Mouse (Mus musculus): ENCODE data around the gene Ovol1. TPM values are rescaled to one million over a fixed set of nuclear protein-coding genes. Genes with fewer than 3 reads are reported as not detected.

Gene Ovol1
- polyA plus RNA-seq, 1 experiment from 2014 or later: 0.35 TPM

- Histone ChIP-seq H3K9ac (ENCODE audit: low read length) (no peak within 1 kb of the TSS), H3K36me3 (ENCODE audit: control insufficient read depth, insufficient read depth, low read length) (no peaks in the 10 kb centered on the region), H3K9me3 (ENCODE audit: control insufficient read depth, low read length) (no peaks in the 10 kb centered on the region; the same call in 1 of the 2 replicates), H3K4me1 (replicated peaks; ENCODE audit: control insufficient read depth, insufficient read depth, low read length) (no peaks in the 10 kb centered on the region), H3K27me3 (ENCODE audit: control insufficient read depth, insufficient read depth, low read length) (no peaks in the 10 kb centered on the region), H3K27ac (ENCODE audit: low read depth, low read length) (no peak within 1 kb of the TSS), H3K4me2 (ENCODE audit: low read depth, low read length, severe bottlenecking) (no peak within 1 kb of the TSS), H3K4me3 (ENCODE audit: low read depth, low read length) (no peak within 1 kb of the TSS)
- 65% methylated on average over 17 of the region's 17 CpGs for WGBS
- ATAC-seq (replicated peaks; ENCODE audit: low FRiP score): no peak
- DNase-seq (ENCODE audit: low spot score): no peak
Observed at GRCm38 (mm10) chr19:5503687-5504086, 56.8 kb downstream of the Ovol1 start, which contains the start of gene 1700020D05Rik. Gene 1700020D05Rik, minus strand, starts transcription at chr19:5503787.

GRCm38 (mm10) chr19:5500330-5500875, 60.0 kb downstream of the Ovol1 start:
- Histone ChIP-seq H3K4me2 (ENCODE audit: low read depth, low read length, severe bottlenecking) (no peak overlapping the region), H3K4me3 (ENCODE audit: low read depth, low read length) (no peak overlapping the region), H3K27me3 (ENCODE audit: control insufficient read depth, insufficient read depth, low read length) (no peaks in the 10 kb centered on the region), H3K36me3 (ENCODE audit: control insufficient read depth, insufficient read depth, low read length) (peaks cover 3% of the 10 kb centered on the region; the same call in 1 of the 2 replicates), H3K4me1 (replicated peaks; ENCODE audit: control insufficient read depth, insufficient read depth, low read length) (no peaks in the 10 kb centered on the region), H3K27ac (ENCODE audit: low read depth, low read length) (no peak overlapping the region), H3K9me3 (ENCODE audit: control insufficient read depth, low read length) (no peaks in the 10 kb centered on the region), H3K9ac (ENCODE audit: low read length) (no peak overlapping the region)
- no peak for DNase-seq (ENCODE audit: low spot score)
- no peak for ATAC-seq (replicated peaks; ENCODE audit: low FRiP score)
- 87% methylated on average over 2 of the region's 2 CpGs for WGBS

Other genes with a start within 250 kb of the Ovol1 start
- not detected in 2 replicates for gene Catsper1, start 224.9 kb downstream of the Ovol1 start, polyA plus RNA-seq (2014; fragmentation: Nextera tagmentation; extraction: Ambion mirVana)
- gene Cst6, start 211.1 kb downstream of the Ovol1 start, polyA plus RNA-seq (2014; fragmentation: Nextera tagmentation; extraction: Ambion mirVana): 0.83 TPM in 1 of 2 replicates, not detected in the other
- 79.2 and 82.8 TPM in 2 replicates for gene Eif1ad, start 193.9 kb downstream of the Ovol1 start, polyA plus RNA-seq (2014; fragmentation: Nextera tagmentation; extraction: Ambion mirVana)
- 470 and 498 TPM in 2 replicates for gene Banf1, start 193.5 kb downstream of the Ovol1 start, polyA plus RNA-seq (2014; fragmentation: Nextera tagmentation; extraction: Ambion mirVana)
- 87.1 and 101 TPM in 2 replicates for gene Sart1, start 171.9 kb downstream of the Ovol1 start, polyA plus RNA-seq (2014; fragmentation: Nextera tagmentation; extraction: Ambion mirVana)
- gene Tsga10ip, start 158.1 kb downstream of the Ovol1 start, polyA plus RNA-seq (2014; fragmentation: Nextera tagmentation; extraction: Ambion mirVana): not detected in 2 replicates
- 193 and 202 TPM in 2 replicates for gene Drap1, start 135.7 kb downstream of the Ovol1 start, polyA plus RNA-seq (2014; fragmentation: Nextera tagmentation; extraction: Ambion mirVana)
- 34.6 and 42.0 TPM in 2 replicates for gene AI837181, start 135.5 kb downstream of the Ovol1 start, polyA plus RNA-seq (2014; fragmentation: Nextera tagmentation; extraction: Ambion mirVana)
- gene Fosl1, start 113.1 kb downstream of the Ovol1 start, polyA plus RNA-seq (2014; fragmentation: Nextera tagmentation; extraction: Ambion mirVana): not detected in 2 replicates
- 6.5 and 6.6 TPM in 2 replicates for gene Ccdc85b, start 102.8 kb downstream of the Ovol1 start, polyA plus RNA-seq (2014; fragmentation: Nextera tagmentation; extraction: Ambion mirVana)
- 105 TPM in 2 replicates for gene Fibp, start 100.0 kb downstream of the Ovol1 start, polyA plus RNA-seq (2014; fragmentation: Nextera tagmentation; extraction: Ambion mirVana)
- 3.4 and 4.0 TPM in 2 replicates for gene Ctsw, start 92.1 kb downstream of the Ovol1 start, polyA plus RNA-seq (2014; fragmentation: Nextera tagmentation; extraction: Ambion mirVana)
- gene Efemp2, start 86.7 kb downstream of the Ovol1 start, polyA plus RNA-seq (2014; fragmentation: Nextera tagmentation; extraction: Ambion mirVana): 49.1 and 50.4 TPM in 2 replicates
- 39.2 and 42.7 TPM in 2 replicates for gene Mus81, start 72.2 kb downstream of the Ovol1 start, polyA plus RNA-seq (2014; fragmentation: Nextera tagmentation; extraction: Ambion mirVana)
- gene Cfl1, start 70.2 kb downstream of the Ovol1 start, polyA plus RNA-seq (2014; fragmentation: Nextera tagmentation; extraction: Ambion mirVana): 3,238 and 3,452 TPM in 2 replicates
- gene 1700020D05Rik, start 56.9 kb downstream of the Ovol1 start, polyA plus RNA-seq (2014; fragmentation: Nextera tagmentation; extraction: Ambion mirVana): not detected in 2 replicates
- gene Snx32, start 50.1 kb downstream of the Ovol1 start, polyA plus RNA-seq (2014; fragmentation: Nextera tagmentation; extraction: Ambion mirVana): 15.9 and 19.5 TPM in 2 replicates
- 1.9 and 2.5 TPM in 2 replicates for gene Ap5b1, start 7.4 kb upstream of the Ovol1 start, polyA plus RNA-seq (2014; fragmentation: Nextera tagmentation; extraction: Ambion mirVana)
- 158 and 198 TPM in 2 replicates for gene Rnaseh2c, start 41.2 kb upstream of the Ovol1 start, polyA plus RNA-seq (2014; fragmentation: Nextera tagmentation; extraction: Ambion mirVana)
- 38.0 and 38.9 TPM in 2 replicates for gene Kat5, start 49.6 kb upstream of the Ovol1 start, polyA plus RNA-seq (2014; fragmentation: Nextera tagmentation; extraction: Ambion mirVana)
- 37.8 and 39.9 TPM in 2 replicates for gene Rela, start 76.8 kb upstream of the Ovol1 start, polyA plus RNA-seq (2014; fragmentation: Nextera tagmentation; extraction: Ambion mirVana)
- gene Sipa1, start 103.1 kb upstream of the Ovol1 start, polyA plus RNA-seq (2014; fragmentation: Nextera tagmentation; extraction: Ambion mirVana): 18.4 and 19.9 TPM in 2 replicates
- 20.4 and 21.7 TPM in 2 replicates for gene Map3k11, start 128.1 kb upstream of the Ovol1 start, polyA plus RNA-seq (2014; fragmentation: Nextera tagmentation; extraction: Ambion mirVana)
- gene Pcnx3, start 128.3 kb upstream of the Ovol1 start, polyA plus RNA-seq (2014; fragmentation: Nextera tagmentation; extraction: Ambion mirVana): 34.1 and 37.7 TPM in 2 replicates
- gene Kcnk7, start 143.7 kb upstream of the Ovol1 start, polyA plus RNA-seq (2014; fragmentation: Nextera tagmentation; extraction: Ambion mirVana): not detected in 2 replicates
- 6.8 and 7.4 TPM in 2 replicates for gene Ehbp1l1, start 165.7 kb upstream of the Ovol1 start, polyA plus RNA-seq (2014; fragmentation: Nextera tagmentation; extraction: Ambion mirVana)
- 140 and 162 TPM in 2 replicates for gene Fam89b, start 169.0 kb upstream of the Ovol1 start, polyA plus RNA-seq (2014; fragmentation: Nextera tagmentation; extraction: Ambion mirVana)
- gene Ltbp3, start 180.3 kb upstream of the Ovol1 start, polyA plus RNA-seq (2014; fragmentation: Nextera tagmentation; extraction: Ambion mirVana): 5.0 and 5.5 TPM in 2 replicates
- 65.2 and 66.3 TPM in 2 replicates for gene Scyl1, start 210.8 kb upstream of the Ovol1 start, polyA plus RNA-seq (2014; fragmentation: Nextera tagmentation; extraction: Ambion mirVana)